Mouse (Mus musculus) heart, embryonic 16.5 days (tissue): ENCODE results near the gene Tmem140. TPM values are rescaled to one million over a fixed set of nuclear protein-coding genes. Genes with fewer than 3 reads are reported as not detected.
A peak's percentile ranks its signal among the peaks of the same experiment; 100 is the strongest.

Source experiments
- ATAC-seq: fragments of 200-750 bp; cut with Nextera tagmentation; replicated peaks from 2 replicates; pipeline ENCODE4 v1.8.0; 2017; ENCODE audit warnings: moderate number of reproducible peaks; ENCODE audit not compliant: insufficient read depth, low FRiP score; ENCODE audit errors: extremely low read depth
- H3K27ac ChIP-seq: fragments of 300-500 bp; sonication (generic); 2 replicates; pipeline ENCODE4 v1.5.1; 2014; ENCODE audit warnings: mild to moderate bottlenecking, low read length, control low read depth, moderate library complexity
- H3K27me3 ChIP-seq: fragments of 300-500 bp; sonication (generic); 2 replicates; pipeline ENCODE4 v1.6.1; 2014; ENCODE audit warnings: low read length, mixed read lengths; ENCODE audit not compliant: control insufficient read depth, insufficient read depth
- H3K36me3 ChIP-seq: fragments of 300-500 bp; sonication (generic); 2 replicates; pipeline ENCODE4 v1.6.1; 2014; ENCODE audit not compliant: control insufficient read depth, insufficient read depth
- H3K4me1 ChIP-seq: fragments of 300-500 bp; sonication (generic); 2 replicates; pipeline ENCODE4 v1.6.1; 2014; ENCODE audit warnings: low read length, mixed read lengths; ENCODE audit not compliant: control insufficient read depth, insufficient read depth
- H3K4me2 ChIP-seq: fragments of 300-500 bp; sonication (generic); 2 replicates; pipeline ENCODE4 v1.6.1; 2014; ENCODE audit warnings: low read depth, mild to moderate bottlenecking, control low read depth, low read length
- H3K4me3 ChIP-seq: fragments of 300-500 bp; sonication (generic); 2 replicates; pipeline ENCODE4 v1.5.1; 2014; ENCODE audit warnings: mild to moderate bottlenecking, control low read depth, low read length
- H3K9ac ChIP-seq: fragments of 300-500 bp; sonication (generic); 2 replicates; pipeline ENCODE4 v1.6.1; 2014; ENCODE audit warnings: low read length, control low read depth
- H3K9me3 ChIP-seq: fragments of 300-500 bp; sonication (generic); replicated peaks from 2 replicates; pipeline ENCODE4 v1.6.1; 2016; ENCODE audit warnings: low read length; ENCODE audit not compliant: control insufficient read depth
- WGBS: fragments of 180-500 bp; shearing (Covaris S2); extraction: QIAGEN DNeasy Blood & Tissue Kit; methylation state at CpG from one replicate; pipeline ENCODE4 v1.1.7; 2014; 5-methylcytosine and 5-hydroxymethylcytosine counted together
- polyA plus RNA-seq: library from polyadenylated mRNA; unstranded; fragments of >200 nt; fragmentation: Nextera tagmentation; extraction: Ambion mirVana; gene quantifications from 2 replicates; pipeline ENCODE4 v1.2.1, GENCODE M21; 2015

Gene Tmem140
- polyA plus RNA-seq, 1 experiment from 2014 or later, result 2.5 TPM

GRCm38 (mm10) chr6:34884724-34885123, 21.8 kb downstream of the Tmem140 start:
- H3K9me3 ChIP-seq, result no peaks in the 10 kb centered on the region
- ATAC-seq, result no peak

DNA sequence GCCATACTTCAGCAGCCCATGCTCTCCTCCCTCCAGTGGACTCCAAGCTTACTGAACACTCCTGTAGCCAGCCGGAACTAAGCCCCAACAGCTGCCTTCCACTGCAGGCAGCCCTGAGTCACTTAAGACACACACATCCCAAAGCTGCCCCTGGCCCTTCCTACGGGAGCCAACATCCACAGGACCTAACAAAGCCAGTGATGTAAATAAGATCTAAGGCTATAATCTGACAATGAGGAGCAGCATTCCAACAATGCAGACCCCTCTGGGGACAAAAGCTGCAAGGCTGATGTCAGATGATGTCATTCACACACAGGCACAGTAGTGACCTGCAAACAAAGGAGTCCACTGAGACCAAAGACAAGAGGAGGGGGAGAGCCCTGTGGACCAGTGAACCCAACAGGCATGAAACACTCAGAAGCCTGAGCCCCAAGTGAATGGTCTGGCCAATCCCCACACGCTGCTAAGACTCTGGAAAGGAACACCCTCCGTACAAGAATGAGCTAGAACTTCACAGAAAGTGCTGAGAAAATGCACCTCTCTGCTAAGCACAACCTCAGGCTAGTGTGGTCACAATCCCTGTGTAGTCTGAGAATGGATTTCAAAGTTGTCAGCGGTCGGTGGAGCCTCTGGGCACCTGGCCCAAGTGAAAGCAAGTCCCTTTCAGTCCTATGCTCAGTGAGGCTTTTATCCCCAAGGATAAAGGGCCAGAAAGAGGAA, 24.3 kb downstream of the Tmem140 start:
- Histone ChIP-seq H3K27ac (no peak overlapping the region), H3K27me3 (no peaks in the 10 kb centered on the region), H3K9me3 (no peaks in the 10 kb centered on the region), H3K9ac (no peak overlapping the region), H3K36me3 (peaks cover 39% of the 10 kb centered on the region), H3K4me1 (no peaks in the 10 kb centered on the region; the same call in 1 of the 2 replicates), H3K4me2 (no peak overlapping the region), H3K4me3 (no peak overlapping the region)
- WGBS, result 65% methylated on average over 6 of the region's 6 CpGs
- no peak for ATAC-seq

More at GRCm38 (mm10) chr6:34884724-34885123, 21.8 kb downstream of the Tmem140 start:
- Histone ChIP-seq H3K9ac (no peak overlapping the region), H3K4me1 (no peaks in the 10 kb centered on the region; the same call in 1 of the 2 replicates), H3K36me3 (peaks cover 25% of the 10 kb centered on the region), H3K27ac (no peak overlapping the region), H3K4me3 (no peak overlapping the region), H3K27me3 (no peaks in the 10 kb centered on the region), H3K4me2 (no peak overlapping the region)
- WGBS, result 82% methylated on average over 7 of the region's 7 CpGs

DNA sequence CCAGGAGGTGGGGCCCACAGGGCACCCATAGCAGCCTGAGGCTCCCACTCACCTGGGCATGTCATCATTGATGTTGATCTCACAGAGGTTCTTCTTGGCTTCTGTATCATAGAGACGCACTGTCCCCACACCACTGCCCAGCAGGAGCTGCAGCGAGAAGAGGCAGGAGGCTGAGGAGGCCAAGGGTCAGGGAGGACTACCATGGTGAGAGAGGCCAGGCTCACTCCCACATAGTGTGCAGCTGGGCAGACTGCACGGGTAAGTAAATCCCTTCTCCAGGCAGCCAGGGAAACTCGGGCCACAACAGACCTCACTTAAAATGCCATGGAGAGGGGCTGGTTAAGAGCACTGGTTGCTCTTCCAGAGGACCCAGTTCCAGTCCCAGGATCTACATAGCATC, 26.2 kb downstream of the Tmem140 start:
- WGBS, result 56% methylated on average over 4 of the region's 4 CpGs
- H3K9ac ChIP-seq, result no peak overlapping the region

GRCm38 (mm10) chr6:34895569-34895968, 32.6 kb downstream of the Tmem140 start:
- 89% methylated on average over 7 of the region's 7 CpGs for WGBS
- no peaks in the 10 kb centered on the region for H3K9me3 ChIP-seq
- peaks cover 54% of the 10 kb centered on the region for H3K36me3 ChIP-seq
- no peak overlapping the region for H3K27ac ChIP-seq
- no peak overlapping the region for H3K4me2 ChIP-seq
- no peak for ATAC-seq
- no peak overlapping the region for H3K4me3 ChIP-seq
- H3K4me1 ChIP-seq, result peaks cover 12% of the 10 kb centered on the region
- H3K27me3 ChIP-seq, result no peaks in the 10 kb centered on the region
- no peak overlapping the region for H3K9ac ChIP-seq

More for the DNA sequence above, 26.2 kb downstream of the Tmem140 start:
- Histone ChIP-seq H3K27me3 (no peaks in the 10 kb centered on the region), H3K27ac (no peak overlapping the region), H3K4me2 (no peak overlapping the region), H3K36me3 (peaks cover 43% of the 10 kb centered on the region), H3K4me1 (no peaks in the 10 kb centered on the region; the same call in 1 of the 2 replicates), H3K4me3 (no peak overlapping the region), H3K9me3 (no peaks in the 10 kb centered on the region)
- ATAC-seq, result no peak

- Histone ChIP-seq H3K9ac (no peak overlapping the region), H3K4me3 (no peak overlapping the region)
- WGBS, result 58% methylated on average over 16 of the region's 16 CpGs
Observed at GRCm38 (mm10) chr6:34896168-34896780, 33.3 kb downstream of the Tmem140 start.

DNA sequence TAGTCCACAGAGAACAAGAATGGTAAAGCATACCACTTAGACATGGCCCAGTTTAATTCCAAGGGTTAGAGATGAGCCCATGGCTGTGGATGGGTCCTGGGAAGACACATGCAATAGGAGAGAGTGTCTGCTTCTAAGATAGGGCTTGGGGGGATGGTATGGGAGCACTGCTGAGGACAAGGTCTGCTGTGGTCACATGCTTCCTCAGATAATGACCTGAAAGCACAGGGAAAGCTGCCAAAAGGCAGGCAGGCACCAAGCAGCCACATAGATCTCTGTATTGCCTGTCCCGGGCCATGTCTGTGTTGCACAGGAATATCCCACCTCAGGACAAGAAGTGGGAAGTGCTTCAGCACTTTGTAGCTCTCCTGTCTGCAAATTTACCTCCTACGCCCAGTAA, 36.2 kb downstream of the Tmem140 start:
- Histone ChIP-seq H3K4me1 (peaks cover 40% of the 10 kb centered on the region), H3K36me3 (peaks cover 41% of the 10 kb centered on the region), H3K4me2 (peak overlapping the region; percentile 8; the same call in 1 of the 2 replicates), H3K9ac (no peak overlapping the region), H3K4me3 (no peak overlapping the region), H3K27me3 (no peaks in the 10 kb centered on the region), H3K27ac (peak overlapping the region; percentile 62), H3K9me3 (no peaks in the 10 kb centered on the region)
- peak; percentile 52; the same call in 1 of the 2 replicates for ATAC-seq
- 44% methylated on average over 2 of the region's 2 CpGs for WGBS

More at GRCm38 (mm10) chr6:34896168-34896780, 33.3 kb downstream of the Tmem140 start:
- no peak for ATAC-seq
- H3K27me3 ChIP-seq, result no peaks in the 10 kb centered on the region
- no peak overlapping the region for H3K4me2 ChIP-seq
- no peaks in the 10 kb centered on the region for H3K9me3 ChIP-seq
- H3K36me3 ChIP-seq, result peaks cover 52% of the 10 kb centered on the region
- H3K27ac ChIP-seq, result no peak overlapping the region
- H3K4me1 ChIP-seq, result peaks cover 15% of the 10 kb centered on the region

GRCm38 (mm10) chr6:34900990-34901389, 38.0 kb downstream of the Tmem140 start:
- H3K9me3 ChIP-seq, result no peaks in the 10 kb centered on the region
- H3K4me2 ChIP-seq, result no peak overlapping the region
- ATAC-seq, result no peak
- H3K9ac ChIP-seq, result no peak overlapping the region
- peaks cover 36% of the 10 kb centered on the region for H3K36me3 ChIP-seq
- H3K27me3 ChIP-seq, result no peaks in the 10 kb centered on the region
- no peak overlapping the region for H3K27ac ChIP-seq
- WGBS, result 69% methylated on average over 2 of the region's 2 CpGs
- peaks cover 40% of the 10 kb centered on the region for H3K4me1 ChIP-seq
- H3K4me3 ChIP-seq, result no peak overlapping the region

DNA sequence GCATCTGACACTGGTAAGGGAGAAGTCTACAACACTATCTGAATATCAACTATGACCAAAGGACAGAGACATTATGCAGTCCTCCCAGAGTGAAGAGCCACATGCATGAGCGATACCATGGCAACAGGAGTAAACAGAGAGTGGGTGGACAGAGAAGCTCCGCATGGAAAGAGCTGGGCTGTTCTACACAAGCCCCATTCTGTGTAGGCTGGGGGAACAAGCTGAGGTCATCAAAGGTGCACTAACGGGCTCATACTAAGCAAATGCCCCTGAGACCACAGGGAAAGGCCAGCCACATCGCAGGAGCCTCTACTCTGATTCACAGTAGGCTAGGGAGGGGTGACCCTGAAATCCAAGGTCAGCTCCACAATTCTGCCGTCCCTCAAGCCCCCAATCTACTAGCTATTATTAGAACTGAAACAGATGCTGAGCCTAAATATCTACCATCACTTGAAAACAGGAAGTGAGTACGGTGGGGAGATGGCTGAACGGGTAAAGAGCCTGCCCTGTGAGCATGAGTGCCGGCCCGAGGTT, 39.0 kb downstream of the Tmem140 start:
- H3K4me1 ChIP-seq, result peaks cover 40% of the 10 kb centered on the region
- 24% methylated on average over 9 of the region's 9 CpGs for WGBS
- H3K27ac ChIP-seq, result peak overlapping the region; percentile 51
- no peaks in the 10 kb centered on the region for H3K9me3 ChIP-seq
- peak overlapping the region; percentile 5; the same call in 1 of the 2 replicates for H3K9ac ChIP-seq
- ATAC-seq, result peak; percentile 37
- no peak overlapping the region; the same call in 1 of the 2 replicates for H3K4me3 ChIP-seq
- H3K36me3 ChIP-seq, result peaks cover 36% of the 10 kb centered on the region
- H3K27me3 ChIP-seq, result no peaks in the 10 kb centered on the region
- H3K4me2 ChIP-seq, result peak overlapping the region; percentile 28

GRCm38 (mm10) chr6:34902578-34902977, 39.6 kb downstream of the Tmem140 start:
- ATAC-seq, result no peak
- 65% methylated on average over 7 of the region's 7 CpGs for WGBS
- H3K9me3 ChIP-seq, result no peaks in the 10 kb centered on the region
- peak overlapping the region; percentile 51 for H3K27ac ChIP-seq
- peaks cover 40% of the 10 kb centered on the region for H3K4me1 ChIP-seq
- peak overlapping the region; percentile 5; the same call in 1 of the 2 replicates for H3K9ac ChIP-seq
- peaks cover 40% of the 10 kb centered on the region for H3K36me3 ChIP-seq
- no peak overlapping the region; the same call in 1 of the 2 replicates for H3K4me3 ChIP-seq
- H3K27me3 ChIP-seq, result no peaks in the 10 kb centered on the region
- peak overlapping the region; percentile 28 for H3K4me2 ChIP-seq
